Mouse (Mus musculus) urinary bladder, postnatal 10 days (tissue): ENCODE measurements around the gene Lpar2.

Experiments used
- DNase-seq: peaks from one replicate; pipeline ENCODE4 v3.0.0; 2022; ENCODE audit warnings: low spot score

Gene Lpar2

GRCm38 (mm10) chr8:69822386-69823191 is at the start of gene Lpar2:
Gene Lpar2, plus strand, starts transcription at chr8:69822429.
- no peak for DNase-seq

- DNase-seq, result peak; percentile 44
Measured at GRCm38 (mm10) chr8:69774503-69775148, 47.6 kb upstream of the Lpar2 start, which contains the start of gene Gm20422. Gene Gm20422, minus strand, starts transcription at chr8:69774886.

- no peak for DNase-seq
Measured at GRCm38 (mm10) chr8:69775149-69775534, 47.1 kb upstream of the Lpar2 start.

GRCm38 (mm10) chr8:69777111-69777510 is 45.1 kb upstream of the Lpar2 start:
- no peak for DNase-seq

- no peak for DNase-seq
Measured at GRCm38 (mm10) chr8:69789105-69789504, 33.1 kb upstream of the Lpar2 start.

GRCm38 (mm10) chr8:69789731-69790130 is 32.5 kb upstream of the Lpar2 start:
- DNase-seq, result no peak

GRCm38 (mm10) chr8:69790364-69790763 is 31.9 kb upstream of the Lpar2 start:
- DNase-seq, result no peak

- no peak for DNase-seq
Measured at GRCm38 (mm10) chr8:69790773-69791367, 31.4 kb upstream of the Lpar2 start, which contains the start of the genes Atp13a1 and Zfp866. Gene Atp13a1, plus strand, starts transcription at chr8:69791163. Gene Zfp866, minus strand, starts transcription at chr8:69791178.

- no peak for DNase-seq
Measured at GRCm38 (mm10) chr8:69791415-69792068, 30.7 kb upstream of the Lpar2 start.

GRCm38 (mm10) chr8:69793666-69794065 is 28.6 kb upstream of the Lpar2 start:
- no peak for DNase-seq

GRCm38 (mm10) chr8:69794096-69794495 is 28.1 kb upstream of the Lpar2 start:
- DNase-seq, result no peak

GRCm38 (mm10) chr8:69794901-69795300 is 27.3 kb upstream of the Lpar2 start:
- DNase-seq, result no peak

GRCm38 (mm10) chr8:69796721-69797345 is 25.4 kb upstream of the Lpar2 start:
- DNase-seq, result peak; percentile 6

GRCm38 (mm10) chr8:69797661-69798060 is 24.6 kb upstream of the Lpar2 start:
- peak; percentile 6 for DNase-seq

- DNase-seq, result peak; percentile 8
Measured at GRCm38 (mm10) chr8:69799261-69799660, 23.0 kb upstream of the Lpar2 start.

GRCm38 (mm10) chr8:69799946-69800345 is 22.3 kb upstream of the Lpar2 start:
- DNase-seq, result no peak

GRCm38 (mm10) chr8:69801796-69802195 is 20.4 kb upstream of the Lpar2 start:
- peak; percentile 3 for DNase-seq

GRCm38 (mm10) chr8:69802216-69802615 is 20.0 kb upstream of the Lpar2 start:
- DNase-seq, result peak; percentile 3

GRCm38 (mm10) chr8:69803366-69803765 is 18.9 kb upstream of the Lpar2 start:
- DNase-seq, result peak; percentile 7

GRCm38 (mm10) chr8:69804537-69804936 is 17.7 kb upstream of the Lpar2 start:
- DNase-seq, result no peak

- peak; percentile 11 for DNase-seq
Measured at GRCm38 (mm10) chr8:69805086-69805485, 17.1 kb upstream of the Lpar2 start.

GRCm38 (mm10) chr8:69805491-69805890 is 16.7 kb upstream of the Lpar2 start:
- DNase-seq, result peak; percentile 9
